Comparison of ENCODE assay signal across 34 mouse cellular contexts in the genomic region with DNA sequence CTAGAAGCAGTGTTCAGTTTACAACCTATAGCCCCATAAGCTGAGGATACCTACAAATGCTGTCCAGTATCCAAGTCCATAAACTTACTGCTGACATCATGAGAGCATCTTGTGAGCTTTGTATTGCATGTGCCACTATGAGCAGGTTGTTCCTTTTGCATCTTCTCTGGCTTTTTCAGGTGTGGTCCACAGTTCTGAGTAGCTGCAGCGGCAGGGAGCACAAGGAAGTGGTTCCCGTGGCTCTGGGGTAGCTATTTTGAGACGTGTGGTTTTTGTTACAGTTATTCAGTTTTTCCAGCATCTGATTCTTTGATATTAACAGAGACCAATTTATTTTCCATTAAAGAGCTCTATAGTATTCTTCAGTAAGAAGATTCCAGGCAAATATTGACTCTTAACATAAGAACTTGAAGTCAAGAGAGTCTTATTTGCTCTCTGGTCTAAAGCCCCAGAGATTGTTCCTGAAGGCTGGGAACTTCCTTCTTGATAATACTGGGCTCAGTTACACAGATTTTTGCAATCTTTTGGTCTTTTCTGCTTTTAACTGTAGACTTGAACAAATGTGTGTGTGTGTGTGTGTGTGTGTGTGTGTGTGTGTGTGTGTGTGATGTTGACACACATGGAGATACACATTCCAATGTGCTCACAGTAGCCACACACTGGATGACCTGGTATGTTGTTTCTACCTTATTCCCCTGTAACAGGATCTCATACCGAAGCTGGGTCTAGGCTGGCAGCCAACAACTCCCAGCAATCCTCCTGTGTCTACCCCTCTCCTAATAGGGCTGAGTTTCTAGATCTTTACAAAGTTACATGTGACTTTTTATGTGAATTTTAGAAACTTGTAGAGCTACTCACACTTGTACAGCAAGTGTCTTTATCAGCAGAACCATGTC.
A peak's percentile ranks its signal among the peaks of the same experiment; 100 is the strongest.
DNase-seq lines count a peak whose midpoint lies in the region; ATAC-seq and TF ChIP-seq lines count a peak whose summit lies in the region.
"Had no signal": no experiment of that assay in that cellular context is flagged by ENCODE, and none has a peak within 500 bp of the region (broad histone marks: within the 10 kb centered on the region; RNA-seq: fewer than 3 reads in every experiment).

No protein-coding gene starts in this region.

- DNase-seq in lung, embryonic 14.5 days, result peak; percentile 52
- DNase-seq in lung, adult 2 months, result no peak
- peak; percentile 16 for DNase-seq in Muller cell, postnatal 12 days (ENCODE audit: inconsistent ontology term)
- DNase-seq in embryonic facial prominence, embryonic 14.5 days (ENCODE audit: low spot score), result peak; percentile 66
- peak; percentile 4 for DNase-seq in lung, postnatal 36 days
- DNase-seq in spleen, postnatal 14 days (ENCODE audit: low spot score in 2 of 2), result no peak
- DNase-seq in left cerebral cortex, adult 18-20 months (ENCODE audit: low spot score in 2 of 2), result no peak
- DNase-seq in c-Kit-positive CD71-positive TER-119-positive erythroid progenitor cells, embryonic 14.5 days (ENCODE audit: low spot score), result no peak
- DNase-seq: adrenal gland, adult 8-10 months; cerebellum, adult 11-12 months; cerebellum, adult 9-11 months; embryo, embryonic 11 days; gastrocnemius, postnatal 36 days; heart, adult 2 months; heart, postnatal 10 days; kidney, adult 11 months; kidney, postnatal 36 days; left cerebral cortex, postnatal 4 days; right cerebral cortex, adult 18-20 months; spleen, adult 18-20 months; thymus, adult 18-20 months; thymus, postnatal 4 days had no signal

- no peak for TF ChIP-seq CTCF in lung, embryonic 14.5 days (IDR thresholded peaks at IDR 0.05; ENCODE audit: low read depth)
- TF ChIP-seq CTCF in lung, adult 2 months (IDR thresholded peaks at IDR 0.05; ENCODE audit: insufficient read depth, low read length), result no peak

- H3K4me3 ChIP-seq in lung, embryonic 14.5 days (ENCODE audit: low read depth, low read length), result no peak overlapping the region
- H3K4me3 ChIP-seq in lung, adult 2 months (replicated peaks; ENCODE audit: extremely low read depth, low read depth, low read length), result no peak overlapping the region
- H3K4me3 ChIP-seq in embryonic facial prominence, embryonic 14.5 days (ENCODE audit: low read depth, low read length), result no peak overlapping the region
- H3K4me3 ChIP-seq: forebrain, embryonic 13.5 days; heart, adult 2 months; heart, embryonic 13.5 days; hindbrain, embryonic 10.5 days; hindbrain, embryonic 15.5 days; liver, embryonic 15.5 days; neural tube, embryonic 12.5 days had no signal

- H3K4me1 ChIP-seq in lung, embryonic 14.5 days (ENCODE audit: insufficient read depth), result no peaks in the 10 kb centered on the region
- no peaks in the 10 kb centered on the region for H3K4me1 ChIP-seq in lung, adult 2 months (ENCODE audit: control insufficient read depth, insufficient read depth, low read length)
- no peaks in the 10 kb centered on the region for H3K4me1 ChIP-seq in embryonic facial prominence, embryonic 14.5 days (ENCODE audit: control insufficient read depth, insufficient read depth, low read length)
- H3K4me1 ChIP-seq: forebrain, embryonic 13.5 days; hindbrain, embryonic 10.5 days; hindbrain, embryonic 15.5 days; liver, embryonic 15.5 days; neural tube, embryonic 12.5 days had no signal

- H3K9me3 ChIP-seq in lung, embryonic 14.5 days (ENCODE audit: low read depth, low read length), result no peaks in the 10 kb centered on the region
- H3K9me3 ChIP-seq in embryonic facial prominence, embryonic 14.5 days (ENCODE audit: control insufficient read depth, low read length), result no peaks in the 10 kb centered on the region
- H3K9me3 ChIP-seq: forebrain, embryonic 13.5 days; heart, embryonic 13.5 days; hindbrain, embryonic 10.5 days; hindbrain, embryonic 15.5 days; liver, embryonic 15.5 days; neural tube, embryonic 12.5 days had no signal

- no peaks in the 10 kb centered on the region for H3K27me3 ChIP-seq in lung, embryonic 14.5 days (ENCODE audit: insufficient read depth, low read length)
- H3K27me3 ChIP-seq in embryonic facial prominence, embryonic 14.5 days (replicated peaks; ENCODE audit: control insufficient read depth, insufficient read depth, low read length), result no peaks in the 10 kb centered on the region
- H3K27me3 ChIP-seq: CH12.LX; forebrain, embryonic 13.5 days; heart, embryonic 13.5 days; hindbrain, embryonic 15.5 days; liver, embryonic 15.5 days; neural tube, embryonic 12.5 days had no signal

- no peaks in the 10 kb centered on the region for H3K36me3 ChIP-seq in lung, embryonic 14.5 days (ENCODE audit: insufficient read depth)
- no peaks in the 10 kb centered on the region for H3K36me3 ChIP-seq in embryonic facial prominence, embryonic 14.5 days (ENCODE audit: control insufficient read depth, insufficient read depth, low read length)
- H3K36me3 ChIP-seq: heart, embryonic 13.5 days; hindbrain, embryonic 15.5 days; liver, embryonic 15.5 days; neural tube, embryonic 12.5 days had no signal

- ATAC-seq in lung, embryonic 14.5 days (ENCODE audit: insufficient read depth), result peak; percentile 90
- peak; percentile 90 for ATAC-seq in embryonic facial prominence, embryonic 14.5 days (ENCODE audit: low read depth)
- ATAC-seq: forebrain, embryonic 13.5 days; inflammation-experienced regulatory T-cells, adult 6 months; midbrain, embryonic 16.5 days had no signal

- H3K27ac ChIP-seq in lung, embryonic 14.5 days (ENCODE audit: low read depth), result peak overlapping the region; percentile 69; the same call in 1 of the 2 replicates
- no peak overlapping the region for H3K27ac ChIP-seq in embryonic facial prominence, embryonic 14.5 days (replicated peaks; ENCODE audit: low read depth, low read length)
- H3K27ac ChIP-seq: forebrain, embryonic 13.5 days; heart, adult 2 months; heart, embryonic 13.5 days; hindbrain, embryonic 10.5 days; hindbrain, embryonic 15.5 days; liver, embryonic 15.5 days; macrophage; neural tube, embryonic 12.5 days; stomach, postnatal 0 days had no signal

- no peak for TF ChIP-seq POLR2A in lung, adult 2 months (IDR thresholded peaks at IDR 0.05; ENCODE audit: borderline replicate concordance, extremely low read depth, low read depth, low read length)

- H3K4me2 ChIP-seq in lung, embryonic 14.5 days, result no peak overlapping the region
- H3K4me2 ChIP-seq in embryonic facial prominence, embryonic 14.5 days (ENCODE audit: low read depth, low read length), result no peak overlapping the region
- H3K4me2 ChIP-seq: forebrain, embryonic 13.5 days; heart, embryonic 13.5 days; hindbrain, embryonic 15.5 days; liver, embryonic 15.5 days; midbrain, embryonic 11.5 days; neural tube, embryonic 12.5 days had no signal

- H3K9ac ChIP-seq in lung, embryonic 14.5 days, result no peak overlapping the region
- H3K9ac ChIP-seq in embryonic facial prominence, embryonic 14.5 days (ENCODE audit: low read depth, low read length), result no peak overlapping the region
- H3K9ac ChIP-seq: forebrain, embryonic 13.5 days; heart, embryonic 13.5 days; hindbrain, embryonic 15.5 days; liver, embryonic 15.5 days; neural tube, embryonic 12.5 days had no signal

- WGBS in lung, embryonic 14.5 days, result 46% methylated on average over 4 of the region's 4 CpGs
- 38% methylated on average over 4 of the region's 4 CpGs for WGBS in lung, adult 2 months
- WGBS in embryonic facial prominence, embryonic 14.5 days, result 37% methylated on average over 4 of the region's 4 CpGs

Comparison
In these comparisons a context has a peak if more than half of its experiments do, and no peak if none do; other contexts are left out.
1. DNase-seq: peak in lung, embryonic 14.5 days (single experiment), Muller cell, postnatal 12 days (single experiment), embryonic facial prominence, embryonic 14.5 days (single experiment) and lung, postnatal 36 days (single experiment); none in lung, adult 2 months (single experiment), spleen, postnatal 14 days (0 of 2), left cerebral cortex, adult 18-20 months (0 of 2) and c-Kit-positive CD71-positive TER-119-positive erythroid progenitor cells, embryonic 14.5 days (single experiment).